Mouse (Mus musculus) 3T3-L1 (cell line): ENCODE data around the gene Nudt4.

Experiments
- DNase-seq: peaks from one replicate; pipeline ENCODE4 v3.0.0-alpha.2; 2015; ENCODE audit warnings: low read depth, low spot score

Nudt4 gene

DNA sequence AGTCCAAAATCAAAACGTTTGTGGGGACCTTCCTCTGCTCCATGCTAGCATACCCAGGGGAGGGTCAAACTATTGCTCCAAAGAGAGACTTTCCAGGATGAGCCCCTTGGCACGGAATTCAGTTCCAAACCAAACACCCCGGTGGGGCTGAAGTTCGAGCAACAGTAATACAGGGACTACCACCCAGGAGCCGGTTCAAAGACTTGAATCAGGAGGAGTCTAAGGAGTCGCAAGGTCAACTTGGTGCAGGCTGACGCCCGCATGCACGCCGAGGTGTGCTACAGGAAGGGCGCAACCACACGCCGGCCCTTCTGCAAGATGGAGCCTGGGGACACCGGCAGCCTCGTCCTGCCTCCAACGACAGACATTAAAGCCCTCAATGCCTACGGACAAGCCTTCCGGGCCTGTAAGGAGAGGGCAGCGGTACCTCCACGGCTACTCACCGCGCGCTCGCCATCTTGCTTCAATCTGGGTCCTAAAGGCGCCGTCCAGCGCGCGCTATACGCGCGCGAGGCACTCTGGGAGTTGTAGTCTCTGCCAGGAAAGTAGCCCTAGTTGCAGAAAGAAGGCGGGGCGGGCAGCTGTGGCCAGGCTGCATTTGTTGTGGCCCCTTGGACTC lies 62.4 kb downstream of the Nudt4 start, which contains the start of gene Mrpl42:
Gene Mrpl42, minus strand, starts transcription at position 478 of the 619 bp plus-strand sequence.
- peak; percentile 86 for DNase-seq

DNA sequence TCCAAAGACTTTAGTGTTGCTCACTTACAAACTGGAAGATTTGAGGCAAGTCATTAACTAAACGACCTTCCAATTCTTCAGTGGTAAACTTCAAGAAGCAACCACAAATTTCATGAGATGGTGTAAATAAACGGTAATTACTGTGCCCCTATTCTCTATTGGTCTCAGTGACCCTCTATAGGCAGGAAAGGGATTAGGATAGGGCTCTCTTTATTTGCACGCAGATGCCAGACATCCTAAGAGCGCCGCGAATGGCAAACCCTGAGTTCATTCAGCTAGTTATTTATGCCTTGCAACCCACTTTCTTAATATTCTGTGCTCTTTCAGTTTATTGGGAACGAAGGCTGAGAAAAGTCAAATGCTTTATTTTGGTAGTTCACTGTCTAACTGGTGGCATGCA lies 62.9 kb downstream of the Nudt4 start:
- peak; percentile 30 for DNase-seq
